Mouse (Mus musculus): ENCODE measurements around the gene Clic6. TPM values are rescaled to one million over a fixed set of nuclear protein-coding genes. Genes with fewer than 3 reads are reported as not detected.

The Clic6 gene
- total and polyA plus RNA-seq, 2 experiments from 2014 or later: 0.70 to 3.5 TPM

- ATAC-seq (ENCODE audit: low FRiP score): no peak
- Histone ChIP-seq H3K9me3 (ENCODE audit: low read length) (no peaks in the 10 kb centered on the region), H3K4me1 (ENCODE audit: insufficient read depth, low read length) (no peaks in the 10 kb centered on the region), H3K27ac (ENCODE audit: low read depth, low read length) (no peak overlapping the region), H3K36me3 (ENCODE audit: insufficient read depth, low read length) (no peaks in the 10 kb centered on the region), H3K9ac (replicated peaks; ENCODE audit: low read length, poor library complexity, severe bottlenecking) (no peak overlapping the region), H3K4me3 (ENCODE audit: low read depth, low read length) (no peak overlapping the region), H3K27me3 (ENCODE audit: insufficient read depth, low read length) (no peaks in the 10 kb centered on the region), H3K4me2 (ENCODE audit: low read depth, low read length, poor library complexity, severe bottlenecking) (no peak overlapping the region)
- no peak for DNase-seq (ENCODE audit: low spot score)
- WGBS: 85% methylated on average over 10 of the region's 10 CpGs
- TF ChIP-seq CTCF (IDR thresholded peaks at IDR 0.05): no peak
These were observed 90.3 kb downstream of the Clic6 start for GRCm38 (mm10) chr16:92575792-92576191.

- ATAC-seq (ENCODE audit: low FRiP score): no peak
- H3K4me3 ChIP-seq (ENCODE audit: low read depth, low read length): no peak overlapping the region
- no peak for TF ChIP-seq CTCF (IDR thresholded peaks at IDR 0.05)
These were observed 91.8 kb downstream of the Clic6 start for GRCm38 (mm10) chr16:92577381-92577780.

GRCm38 (mm10) chr16:92578915-92579653 is 93.5 kb downstream of the Clic6 start:
- ATAC-seq (ENCODE audit: low FRiP score) (no peak), DNase-seq (ENCODE audit: low spot score) (no peak)
- H3K27me3 ChIP-seq (ENCODE audit: insufficient read depth, low read length): no peaks in the 10 kb centered on the region
- H3K4me1 ChIP-seq (ENCODE audit: insufficient read depth, low read length): no peaks in the 10 kb centered on the region
- no peaks in the 10 kb centered on the region for H3K36me3 ChIP-seq (ENCODE audit: insufficient read depth, low read length)
- TF ChIP-seq CTCF (IDR thresholded peaks at IDR 0.05): no peak
- 74% methylated on average over 7 of the region's 7 CpGs for WGBS
- no peaks in the 10 kb centered on the region for H3K9me3 ChIP-seq (ENCODE audit: low read length)
- no peak overlapping the region for H3K4me2 ChIP-seq (ENCODE audit: low read depth, low read length, poor library complexity, severe bottlenecking)
- no peak overlapping the region for H3K27ac ChIP-seq (ENCODE audit: low read depth, low read length)
- H3K9ac ChIP-seq (replicated peaks; ENCODE audit: low read length, poor library complexity, severe bottlenecking): no peak overlapping the region
- no peak overlapping the region for H3K4me3 ChIP-seq (ENCODE audit: low read depth, low read length)

More at GRCm38 (mm10) chr16:92577381-92577780, 91.8 kb downstream of the Clic6 start:
- Histone ChIP-seq H3K4me2 (ENCODE audit: low read depth, low read length, poor library complexity, severe bottlenecking) (no peak overlapping the region), H3K27me3 (ENCODE audit: insufficient read depth, low read length) (no peaks in the 10 kb centered on the region), H3K27ac (ENCODE audit: low read depth, low read length) (no peak overlapping the region), H3K9ac (replicated peaks; ENCODE audit: low read length, poor library complexity, severe bottlenecking) (no peak overlapping the region), H3K36me3 (ENCODE audit: insufficient read depth, low read length) (no peaks in the 10 kb centered on the region), H3K4me1 (ENCODE audit: insufficient read depth, low read length) (no peaks in the 10 kb centered on the region), H3K9me3 (ENCODE audit: low read length) (no peaks in the 10 kb centered on the region)
- WGBS: 86% methylated on average over 9 of the region's 9 CpGs
- DNase-seq (ENCODE audit: low spot score): no peak

- Histone ChIP-seq H3K36me3 (ENCODE audit: insufficient read depth, low read length) (no peaks in the 10 kb centered on the region), H3K27me3 (ENCODE audit: insufficient read depth, low read length) (no peaks in the 10 kb centered on the region), H3K4me3 (ENCODE audit: low read depth, low read length) (no peak overlapping the region), H3K9me3 (ENCODE audit: low read length) (no peaks in the 10 kb centered on the region), H3K9ac (replicated peaks; ENCODE audit: low read length, poor library complexity, severe bottlenecking) (no peak overlapping the region), H3K4me2 (ENCODE audit: low read depth, low read length, poor library complexity, severe bottlenecking) (no peak overlapping the region), H3K4me1 (ENCODE audit: insufficient read depth, low read length) (no peaks in the 10 kb centered on the region), H3K27ac (ENCODE audit: low read depth, low read length) (no peak overlapping the region)
- 85% methylated on average over 10 of the region's 10 CpGs for WGBS
- no peak for TF ChIP-seq CTCF (IDR thresholded peaks at IDR 0.05)
- DNase-seq (ENCODE audit: low spot score) (no peak), ATAC-seq (ENCODE audit: low FRiP score) (no peak)
These were observed 95.4 kb downstream of the Clic6 start for GRCm38 (mm10) chr16:92580981-92581380.

- Histone ChIP-seq H3K27me3 (ENCODE audit: insufficient read depth, low read length) (no peaks in the 10 kb centered on the region), H3K27ac (ENCODE audit: low read depth, low read length) (no peak overlapping the region), H3K36me3 (ENCODE audit: insufficient read depth, low read length) (no peaks in the 10 kb centered on the region), H3K9me3 (ENCODE audit: low read length) (no peaks in the 10 kb centered on the region), H3K4me1 (ENCODE audit: insufficient read depth, low read length) (no peaks in the 10 kb centered on the region), H3K4me3 (ENCODE audit: low read depth, low read length) (no peak overlapping the region), H3K4me2 (ENCODE audit: low read depth, low read length, poor library complexity, severe bottlenecking) (no peak overlapping the region), H3K9ac (replicated peaks; ENCODE audit: low read length, poor library complexity, severe bottlenecking) (no peak overlapping the region)
- no peak for ATAC-seq (ENCODE audit: low FRiP score)
- TF ChIP-seq CTCF (IDR thresholded peaks at IDR 0.05): no peak
- WGBS: 93% methylated on average over 10 of the region's 10 CpGs
- no peak for DNase-seq (ENCODE audit: low spot score)
These were observed 96.2 kb downstream of the Clic6 start for GRCm38 (mm10) chr16:92581767-92582166.

GRCm38 (mm10) chr16:92587836-92588235 is 102.3 kb downstream of the Clic6 start:
- no peak overlapping the region for H3K4me3 ChIP-seq (ENCODE audit: low read depth, low read length)
- H3K4me1 ChIP-seq (ENCODE audit: insufficient read depth, low read length): no peaks in the 10 kb centered on the region
- H3K27ac ChIP-seq (ENCODE audit: low read depth, low read length): no peak overlapping the region
- no peak for TF ChIP-seq CTCF (IDR thresholded peaks at IDR 0.05)
- ATAC-seq (ENCODE audit: low FRiP score): no peak
- WGBS: 86% methylated on average over 4 of the region's 4 CpGs
- DNase-seq (ENCODE audit: low spot score): no peak
- H3K36me3 ChIP-seq (ENCODE audit: insufficient read depth, low read length): no peaks in the 10 kb centered on the region
- H3K9me3 ChIP-seq (ENCODE audit: low read length): no peaks in the 10 kb centered on the region
- no peaks in the 10 kb centered on the region for H3K27me3 ChIP-seq (ENCODE audit: insufficient read depth, low read length)
- H3K9ac ChIP-seq (replicated peaks; ENCODE audit: low read length, poor library complexity, severe bottlenecking): no peak overlapping the region
- no peak overlapping the region for H3K4me2 ChIP-seq (ENCODE audit: low read depth, low read length, poor library complexity, severe bottlenecking)

Other genes starting within 250 kb of the Clic6 start
- 1.2 and 2.0 TPM in 2 replicates for gene Kcne2, start 193.3 kb upstream of the Clic6 start, total RNA-seq (2014; rRNA removed)
- gene Kcne2, start 193.3 kb upstream of the Clic6 start, polyA plus RNA-seq (2015; fragmentation: Nextera tagmentation; extraction: Ambion mirVana): 0.58 and 0.90 TPM in 2 replicates
- 6.8 and 30.2 TPM in 2 replicates for gene Smim11, start 184.4 kb upstream of the Clic6 start, total RNA-seq (2014; rRNA removed)
- gene Smim11, start 184.4 kb upstream of the Clic6 start, polyA plus RNA-seq (2015; fragmentation: Nextera tagmentation; extraction: Ambion mirVana): 41.6 and 44.9 TPM in 2 replicates
- gene Fam243, start 164.3 kb upstream of the Clic6 start, total RNA-seq (2014; rRNA removed): not detected in 2 replicates
- not detected in 2 replicates for gene Fam243, start 164.3 kb upstream of the Clic6 start, polyA plus RNA-seq (2015; fragmentation: Nextera tagmentation; extraction: Ambion mirVana)
- gene Kcne1, start 126.3 kb upstream of the Clic6 start, total RNA-seq (2014; rRNA removed): 1.7 TPM in 1 of 2 replicates, not detected in the other
- 0.40 TPM in 1 of 2 replicates, not detected in the other for gene Kcne1, start 126.3 kb upstream of the Clic6 start, polyA plus RNA-seq (2015; fragmentation: Nextera tagmentation; extraction: Ambion mirVana)
- 91.3 and 104 TPM in 2 replicates for gene Rcan1, start 14.9 kb upstream of the Clic6 start, total RNA-seq (2014; rRNA removed)
- gene Rcan1, start 14.9 kb upstream of the Clic6 start, polyA plus RNA-seq (2015; fragmentation: Nextera tagmentation; extraction: Ambion mirVana): 68.6 and 73.3 TPM in 2 replicates

Data from midbrain, postnatal 0 days (tissue).